ENCODE assay signal across 8 mouse cellular contexts in the genomic region with DNA sequence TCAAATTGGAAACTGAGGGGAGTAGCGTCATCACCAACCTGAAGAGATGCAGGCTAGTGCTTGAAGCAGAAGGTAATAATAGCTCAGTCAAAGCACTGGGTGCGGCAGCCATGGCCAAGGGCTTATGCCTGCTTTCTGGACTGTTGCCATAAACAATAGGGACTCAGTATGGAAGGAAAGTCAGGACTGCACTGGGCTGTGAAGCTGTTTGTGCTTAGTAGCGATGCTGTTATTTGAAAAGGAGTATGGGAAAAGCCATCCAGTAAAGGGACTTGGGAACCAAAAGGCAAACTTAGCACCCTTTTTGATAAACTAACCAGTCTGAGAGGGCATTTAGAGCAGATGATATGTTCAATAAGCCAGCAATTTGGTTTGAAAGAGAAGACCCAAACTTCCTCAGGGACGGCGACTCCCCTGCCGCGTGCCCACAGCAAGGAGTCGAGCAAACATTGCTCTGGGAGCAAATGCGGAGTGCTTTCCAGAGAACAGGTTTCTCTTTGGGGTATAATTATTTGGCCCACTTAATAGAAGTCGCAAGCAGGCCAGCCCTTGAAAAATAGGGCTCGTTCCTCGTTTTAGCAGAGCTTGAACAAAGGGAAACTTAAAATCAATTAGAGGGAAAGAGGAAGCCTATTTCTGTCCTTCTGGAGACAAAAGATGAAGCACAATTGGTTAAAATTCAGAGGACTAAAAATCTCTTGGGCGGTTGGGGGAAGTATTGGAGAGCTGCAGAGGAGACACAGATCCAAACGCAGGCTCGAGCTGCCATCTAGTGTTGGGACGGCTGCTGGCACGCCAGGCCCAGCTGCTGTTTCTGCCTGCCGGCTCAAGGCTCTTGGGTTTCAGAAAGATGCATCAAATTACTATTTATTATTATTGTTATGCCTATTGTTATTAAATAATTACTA.
DNase-seq lines count a peak whose midpoint lies in the region; ATAC-seq lines count a peak whose summit lies in the region.

No protein-coding gene starts in this region.

- no peaks in the 10 kb centered on the region for H3K36me3 ChIP-seq in hindbrain, embryonic 11.5 days (ENCODE audit: control insufficient read depth, insufficient read depth, low read length)

- DNase-seq in R1 (ENCODE audit: low read depth, low spot score) = peak; percentile 54
- peak; percentile 92 for DNase-seq in cerebellum, adult 9-10 months
- peak; percentile 84 for DNase-seq in hindbrain, embryonic 11.5 days (ENCODE audit: low spot score)
- peak; percentile 86 to 91 for DNase-seq in layer of hippocampus, postnatal 10 days (ENCODE audit: low spot score in 2 of 2)
- DNase-seq in lung, postnatal 10 days = peak; percentile 84
- DNase-seq in right cerebral cortex, adult 18-20 months = peak; percentile 82
- DNase-seq in T-cell, adult 2 months (ENCODE audit: low spot score) = no peak

- WGBS in hindbrain, embryonic 11.5 days = 19% methylated on average over 18 of the region's 18 CpGs

- no peaks in the 10 kb centered on the region for H3K4me1 ChIP-seq in hindbrain, embryonic 11.5 days (replicated peaks; ENCODE audit: control insufficient read depth, insufficient read depth, low read length)

- peak; percentile 96 for ATAC-seq in frontal cortex, adult (ENCODE audit: low TSS enrichment)
- peak; percentile 86 for ATAC-seq in hindbrain, embryonic 11.5 days (ENCODE audit: low FRiP score)

- no peak overlapping the region for H3K4me2 ChIP-seq in hindbrain, embryonic 11.5 days (replicated peaks; ENCODE audit: low read depth, low read length)

- H3K4me3 ChIP-seq in hindbrain, embryonic 11.5 days (ENCODE audit: low read depth, low read length) = no peak overlapping the region

- no peaks in the 10 kb centered on the region for H3K9me3 ChIP-seq in hindbrain, embryonic 11.5 days (ENCODE audit: control insufficient read depth, low read length)

- H3K9ac ChIP-seq in hindbrain, embryonic 11.5 days (ENCODE audit: low read depth, low read length) = no peak overlapping the region; the same call in 1 of the 2 replicates

- H3K27ac ChIP-seq in hindbrain, embryonic 11.5 days (ENCODE audit: low read depth, low read length) = no peak overlapping the region

- H3K27me3 ChIP-seq in hindbrain, embryonic 11.5 days (ENCODE audit: control insufficient read depth, insufficient read depth, low read length) = no peaks in the 10 kb centered on the region
